Mouse (Mus musculus) lung, postnatal 0 days (tissue): ENCODE results near the gene Pgam5.

ENCODE experiments used
- CTCF ChIP-seq: IDR thresholded peaks from 2 replicates; pipeline ENCODE4 v1.5.1; 2016; ENCODE audit warnings: antibody characterized with exemption, mild to moderate bottlenecking
- EP300 ChIP-seq: IDR thresholded peaks from 2 replicates; pipeline ENCODE4 v1.6.1; 2016; ENCODE audit warnings: antibody characterized with exemption, mild to moderate bottlenecking, control low read depth

DNA sequence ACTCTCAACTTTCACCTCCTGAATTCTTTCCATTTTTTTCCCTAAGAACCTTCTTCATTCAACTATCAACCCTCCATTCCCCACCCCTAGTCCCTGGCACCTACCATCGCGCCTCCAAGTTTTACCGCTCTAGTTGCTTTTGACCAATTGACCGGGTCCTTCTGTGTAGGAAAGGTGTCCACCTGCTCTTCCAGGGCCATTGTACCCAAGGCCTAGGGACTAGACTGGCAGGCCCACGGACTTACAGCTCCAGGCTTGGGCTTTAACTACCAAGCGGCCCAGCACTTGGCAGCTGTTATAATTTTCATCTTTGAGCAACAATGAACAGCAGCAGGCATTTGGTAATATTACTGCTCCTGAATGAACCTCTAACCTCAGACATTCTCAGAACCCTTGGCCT lies 529 bp upstream of the Pgam5 start:
- TF ChIP-seq CTCF = no peak
- TF ChIP-seq EP300 = no peak
